Mouse (Mus musculus) lung, adult 2 months (tissue): Measurements from ENCODE around the gene Gm2163. TPM values are rescaled to one million over a fixed set of nuclear protein-coding genes. Genes with fewer than 3 reads are reported as not detected.
"Not testable (repeated sequence)": the region's sequence is repeated elsewhere in the genome, so short reads cannot be mapped to it uniquely, and the experiment has no call there.

Experiments
- DNase-seq: peaks from one replicate; pipeline ENCODE4 v3.0.0; 2022
- H3K4me1 ChIP-seq: fragments of 200-500 bp; 2 replicates; pipeline ENCODE4 v1.6.1; 2011; ENCODE audit warnings: low read length; ENCODE audit not compliant: control insufficient read depth, insufficient read depth
- H3K4me3 ChIP-seq: fragments of 200-500 bp; replicated peaks from 2 replicates; pipeline ENCODE3; 2011; ENCODE audit warnings: low read depth, mild to moderate bottlenecking, control low read depth, low read length; ENCODE audit errors: extremely low read depth
- WGBS: fragments of 180-500 bp; shearing (Covaris S2); methylation state at CpG from one replicate; pipeline ENCODE4 v1.1.7; 2018; 5-methylcytosine and 5-hydroxymethylcytosine counted together
- polyA plus RNA-seq: library from polyadenylated mRNA; depleted of rRNA; stranded (reverse); fragments of >200 nt; gene quantifications from 2 replicates; pipeline ENCODE4 v1.2.3, GENCODE M21; 2012; rRNA removed

Gm2163 gene
- 0.06 and 0.13 TPM in 2 replicates for polyA plus RNA-seq

- H3K4me1 ChIP-seq, DNase-seq, H3K4me3 ChIP-seq: not testable (repeated sequence)
- WGBS: no CpG with 5 or more reads among the region's 5 CpGs
Observed at GRCm38 (mm10) chr4:42466452-42466851, at the start of gene Gm2163. Gene Gm2163 (plus strand): TSS chr4:42466752.

GRCm38 (mm10) chr4:42439078-42439477, 27.5 kb upstream of the Gm2163 start, which contains the start of gene Gm21586:
Gene Gm21586 (plus strand): TSS chr4:42439378.
- no CpG with 5 or more reads among the region's 18 CpGs for WGBS
- not testable (repeated sequence) for H3K4me1 ChIP-seq, DNase-seq, H3K4me3 ChIP-seq

DNA sequence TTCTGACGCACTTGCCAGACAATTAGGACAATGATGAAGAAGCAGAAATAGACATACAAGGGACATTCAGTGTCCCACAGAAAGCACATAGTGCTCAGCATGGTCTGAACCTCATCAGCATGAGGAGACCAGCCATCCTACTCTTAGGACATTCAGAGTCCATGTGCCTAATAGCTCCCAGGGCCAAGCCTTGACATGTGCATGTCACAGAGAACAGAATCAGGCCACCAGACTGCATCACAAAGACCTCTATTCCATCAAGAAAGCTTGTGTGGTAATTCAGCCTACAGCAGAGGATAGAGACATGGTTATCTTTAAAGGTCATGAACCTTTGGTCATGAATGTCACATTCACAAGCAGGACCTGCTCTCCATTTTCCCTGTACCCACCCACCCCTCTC, 61.5 kb downstream of the Gm2163 start, which contains the start of gene Fam205a2:
TSS of gene Fam205a2 (minus strand) at position 101 of the 400 bp plus-strand sequence.
- H3K4me1 ChIP-seq, DNase-seq, H3K4me3 ChIP-seq: not testable (repeated sequence)
- no CpG with 5 or more reads among the region's 1 CpGs for WGBS

GRCm38 (mm10) chr4:42611895-42612294, 145.3 kb downstream of the Gm2163 start, which contains the start of gene Gm10591:
Gene Gm10591 (plus strand): TSS chr4:42612195.
- not testable (repeated sequence) for H3K4me1 ChIP-seq, H3K4me3 ChIP-seq, DNase-seq
- no CpG with 5 or more reads among the region's 5 CpGs for WGBS

DNA sequence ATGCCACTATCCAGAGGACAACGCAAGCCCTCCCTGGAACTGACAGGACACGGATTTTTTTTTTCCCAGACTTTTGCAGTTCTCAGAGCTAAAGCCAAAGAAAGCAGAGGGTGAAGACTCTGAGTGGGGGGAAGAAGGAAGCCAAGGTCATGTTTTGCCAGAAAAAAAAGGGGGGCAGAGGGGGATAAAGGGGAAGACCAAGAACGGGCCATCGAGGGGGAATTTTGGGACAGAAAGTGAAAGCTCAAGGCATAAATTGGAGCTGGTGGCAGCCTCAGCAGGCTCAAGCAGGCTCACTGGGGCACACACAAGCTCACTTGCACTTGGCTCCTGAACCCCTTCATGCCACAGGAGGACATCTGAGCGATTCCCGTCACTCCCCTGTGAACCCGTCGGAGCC, 162.9 kb downstream of the Gm2163 start, which contains the start of gene Gm2564:
TSS of gene Gm2564 (plus strand) at position 301 of the 400 bp plus-strand sequence.
- whole genome bisulfite sequencing: no CpG with 5 or more reads among the region's 8 CpGs
- H3K4me1 ChIP-seq, H3K4me3 ChIP-seq, DNase-seq: not testable (repeated sequence)

Other genes starting within 250 kb of the Gm2163 start
- gene Gm10600, start 226.1 kb upstream of the Gm2163 start, polyA plus RNA-seq: not detected in 2 replicates
- 4.7 and 12.9 TPM in 2 replicates for gene Ccl21b, start 211.0 kb upstream of the Gm2163 start, polyA plus RNA-seq
- not detected in 2 replicates for gene Gm21953, start 172.5 kb upstream of the Gm2163 start, polyA plus RNA-seq
- gene Fam205a3, start 148.4 kb upstream of the Gm2163 start, polyA plus RNA-seq: not detected in 2 replicates
- gene Gm21586, start 27.4 kb upstream of the Gm2163 start, polyA plus RNA-seq: not detected in 2 replicates
- not detected in 2 replicates for gene Fam205a2, start 61.4 kb downstream of the Gm2163 start, polyA plus RNA-seq
- gene Gm10591, start 145.4 kb downstream of the Gm2163 start, polyA plus RNA-seq: 4.7 and 12.9 TPM in 2 replicates
- 4.9 and 7.1 TPM in 2 replicates for gene Gm2564, start 163.0 kb downstream of the Gm2163 start, polyA plus RNA-seq
- gene Ccl27b, start 188.5 kb downstream of the Gm2163 start, polyA plus RNA-seq: not detected in 2 replicates
- 0.09 and 0.46 TPM in 2 replicates for gene Il11ra2, start 195.1 kb downstream of the Gm2163 start, polyA plus RNA-seq